ENCODE assay signal across 8 mouse cellular contexts in genomic region chr8:84725246-84725940, GRCm38 (mm10). TPM values are rescaled to one million over a fixed set of nuclear protein-coding genes. Genes with fewer than 3 reads are reported as not detected.
DNase-seq lines count a peak whose midpoint lies in the region; ATAC-seq and TF ChIP-seq lines count a peak whose summit lies in the region.

No protein-coding gene starts in this region.

- TF ChIP-seq RAD21 in MEL (IDR thresholded peaks at IDR 0.05; ENCODE audit: low read depth, low read length) = no peak

- peak overlapping the region; percentile 11 for H3K9ac ChIP-seq in heart, adult 2 months (ENCODE audit: low read depth, low read length)
- no peak overlapping the region for H3K9ac ChIP-seq in MEL (ENCODE audit: control insufficient read depth, low read depth, low read length, poor library complexity, severe bottlenecking)
- H3K9ac ChIP-seq in heart, embryonic 16.5 days (ENCODE audit: low read length) = peak overlapping the region; percentile 31; the same call in 1 of the 2 replicates
- H3K9ac ChIP-seq in liver, postnatal 0 days (replicated peaks) = peak overlapping the region; percentile 56

- H3K36me3 ChIP-seq in heart, adult 2 months (ENCODE audit: control insufficient read depth, insufficient read depth, low read length) = peaks cover 16% of the 10 kb centered on the region
- H3K36me3 ChIP-seq in MEL (ENCODE audit: control insufficient read depth in 1 of 2, insufficient read depth in 2 of 2, low read length in 2 of 2) = peaks cover 4 to 47% of the 10 kb centered on the region in 2 experiments; a peak in 3 of 4 replicates
- H3K36me3 ChIP-seq in heart, embryonic 16.5 days (ENCODE audit: control insufficient read depth, insufficient read depth) = peaks cover 7% of the 10 kb centered on the region; the same call in 1 of the 2 replicates
- peaks cover 7% of the 10 kb centered on the region for H3K36me3 ChIP-seq in liver, postnatal 0 days (replicated peaks; ENCODE audit: insufficient read depth, low read length)

- TF ChIP-seq CTCF in heart, adult 2 months (IDR thresholded peaks at IDR 0.05) = no peak
- TF ChIP-seq CTCF in MEL (IDR thresholded peaks at IDR 0.05 in 2 of 3, conservative IDR thresholded peaks at IDR 0.05 in 1 of 3; ENCODE audit: control insufficient read depth in 1 of 3, insufficient read depth in 1 of 3, low read depth in 2 of 3, low read length in 3 of 3, poor library complexity in 1 of 3, severe bottlenecking in 1 of 3) = no peak
- TF ChIP-seq CTCF in liver, postnatal 0 days (IDR thresholded peaks at IDR 0.05; ENCODE audit: low read depth) = no peak

- H3K4me3 ChIP-seq in heart, adult 2 months = no peak overlapping the region
- H3K4me3 ChIP-seq in MEL (ENCODE audit: control insufficient read depth in 1 of 2, insufficient read depth in 1 of 2, low read depth in 2 of 2, low read length in 2 of 2) = no peak overlapping the region
- H3K4me3 ChIP-seq in heart, embryonic 16.5 days (ENCODE audit: low read length) = no peak overlapping the region
- H3K4me3 ChIP-seq in liver, postnatal 0 days (ENCODE audit: low read depth, low read length) = no peak overlapping the region

- no peaks in the 10 kb centered on the region for H3K9me3 ChIP-seq in MEL (replicated peaks; ENCODE audit: insufficient read depth, low read length)
- H3K9me3 ChIP-seq in heart, embryonic 16.5 days (replicated peaks; ENCODE audit: control insufficient read depth, low read length) = no peaks in the 10 kb centered on the region
- no peaks in the 10 kb centered on the region for H3K9me3 ChIP-seq in liver, postnatal 0 days (ENCODE audit: low read length)

- no peak overlapping the region for H3K4me2 ChIP-seq in heart, embryonic 16.5 days (ENCODE audit: low read depth, low read length)
- H3K4me2 ChIP-seq in liver, postnatal 0 days (ENCODE audit: low read depth, low read length) = peak overlapping the region; percentile 75

- no peaks in the 10 kb centered on the region for H3K27me3 ChIP-seq in heart, adult 2 months (ENCODE audit: control insufficient read depth, insufficient read depth, low read length)
- no peaks in the 10 kb centered on the region for H3K27me3 ChIP-seq in MEL (ENCODE audit: control insufficient read depth in 1 of 2, insufficient read depth in 2 of 2, low read length in 2 of 2)
- no peaks in the 10 kb centered on the region for H3K27me3 ChIP-seq in heart, embryonic 16.5 days (ENCODE audit: control insufficient read depth, insufficient read depth, low read length)
- no peaks in the 10 kb centered on the region for H3K27me3 ChIP-seq in liver, postnatal 0 days (ENCODE audit: insufficient read depth, low read length)

- no peak for ATAC-seq in heart, embryonic 16.5 days (replicated peaks; ENCODE audit: extremely low read depth, insufficient read depth, low FRiP score)
- ATAC-seq in liver, postnatal 0 days = peak; percentile 4; the same call in 1 of the 2 replicates
- ATAC-seq in activated CD4-positive, CD25-positive, alpha-beta regulatory T cell, adult 4 months = no peak

- H3K4me1 ChIP-seq in heart, adult 2 months (ENCODE audit: control insufficient read depth, insufficient read depth, low read length) = peaks cover 43% of the 10 kb centered on the region
- H3K4me1 ChIP-seq in MEL (ENCODE audit: control insufficient read depth in 1 of 2, insufficient read depth in 2 of 2, low read length in 2 of 2) = peaks cover 25 to 66% of the 10 kb centered on the region in 2 experiments
- H3K4me1 ChIP-seq in heart, embryonic 16.5 days (ENCODE audit: control insufficient read depth, insufficient read depth, low read length) = peaks cover 61% of the 10 kb centered on the region
- peaks cover 80% of the 10 kb centered on the region for H3K4me1 ChIP-seq in liver, postnatal 0 days (ENCODE audit: insufficient read depth)

- DNase-seq in heart, adult 2 months = no peak
- no peak for DNase-seq in heart, postnatal 25 days (ENCODE audit: low spot score)
- no peak for DNase-seq in MEL (ENCODE audit: low read depth, low spot score)
- DNase-seq in liver, postnatal 0 days = no peak
- DNase-seq in gastrocnemius, postnatal 4 days (ENCODE audit: low spot score in 2 of 2) = no peak
- no peak for DNase-seq in left cerebral cortex, adult 18-20 months (ENCODE audit: low spot score in 2 of 2)

- no peaks in the 10 kb centered on the region for H3K79me2 ChIP-seq in heart, adult 2 months (replicated peaks; ENCODE audit: control insufficient read depth, insufficient read depth, low read length)
- H3K79me2 ChIP-seq in MEL (ENCODE audit: control insufficient read depth, insufficient read depth, low read length, poor library complexity) = peaks cover 16% of the 10 kb centered on the region

- peak overlapping the region; percentile 87 for H3K27ac ChIP-seq in heart, adult 2 months
- H3K27ac ChIP-seq in MEL (ENCODE audit: control insufficient read depth, low read depth, low read length) = peak overlapping the region; percentile 8; the same call in 1 of the 2 replicates
- peak overlapping the region; percentile 72 for H3K27ac ChIP-seq in heart, embryonic 16.5 days (ENCODE audit: low read length)
- H3K27ac ChIP-seq in liver, postnatal 0 days (ENCODE audit: low read depth) = peak overlapping the region; percentile 87

- no peak for TF ChIP-seq POLR2A in heart, adult 2 months (IDR thresholded peaks at IDR 0.05; ENCODE audit: insufficient read depth, low read depth, low read length)
- no peak; a peak in 1 of 4 replicates for TF ChIP-seq POLR2A in MEL (IDR thresholded peaks at IDR 0.05; ENCODE audit: control insufficient read depth in 1 of 2, insufficient read depth in 1 of 2, low read depth in 1 of 2, low read length in 2 of 2, poor library complexity in 1 of 2)

- WGBS in heart, adult 2 months = 29% methylated on average over 10 of the region's 10 CpGs
- 49% methylated on average over 10 of the region's 10 CpGs for WGBS in heart, embryonic 16.5 days
- WGBS in liver, postnatal 0 days (ENCODE audit: insufficient replicate concordance) = 51% methylated on average over 10 of the region's 10 CpGs

- TF ChIP-seq EP300 in heart, adult 2 months (IDR thresholded peaks at IDR 0.05; ENCODE audit: insufficient read depth, low read depth, low read length) = no peak
- no peak for TF ChIP-seq EP300 in MEL (IDR thresholded peaks at IDR 0.05; ENCODE audit: low read depth in 1 of 2, low read length in 2 of 2)
- no peak for TF ChIP-seq EP300 in liver, postnatal 0 days (IDR thresholded peaks at IDR 0.05; ENCODE audit: low read depth)

- intact Hi-C loops in heart, adult 2 months (cut with DNase I) = no loop called here
- intact Hi-C loops in heart, postnatal 25 days (cut with DNase I) = no loop called here

RNA-seq across cellular contexts. Expression of gene G430095P16Rik, which starts 2.6 kb away (rescaled TPM):
- under 1 TPM in 1 of 2 experiments, not detected in 1; 0.55 TPM for total RNA-seq in heart, adult 2 months (2021)
- 0.70 TPM in 1 of 2 replicates, not detected in the other for polyA plus RNA-seq in heart, adult 2 months (2012; rRNA removed)
- total RNA-seq in heart, postnatal 25 days (2021) = under 1 TPM in 1 of 2 experiments, not detected in 1; 0.39 TPM
- 5.6 and 7.9 TPM in 2 replicates for total RNA-seq in MEL (2012; rRNA removed)
- 10 to 100 TPM in 1 of 2 experiments, not detected in 1; 17.1 TPM for polyA plus RNA-seq in MEL (2012; ENCODE audit: insufficient read depth in 1 of 2, insufficient read length in 2 of 2, low read depth in 1 of 2, low replicate concordance in 2 of 2, missing spikeins in 1 of 2)
- 3.1 and 4.7 TPM in 2 replicates for polyA plus RNA-seq in heart, embryonic 16.5 days (2015; fragmentation: Nextera tagmentation; extraction: Ambion mirVana)
- 4.8 and 6.3 TPM in 2 replicates for polyA plus RNA-seq in liver, postnatal 0 days (2015; fragmentation: Nextera tagmentation; extraction: Ambion mirVana)
- 10 to 100 TPM in 1 of 2 experiments, 1 to 10 TPM in 1; 7.8 to 10.2 TPM for total RNA-seq in gastrocnemius, postnatal 4 days (2021)
- total RNA-seq in left cerebral cortex, adult 18-20 months (2021) = not detected
- 10 to 100 TPM; 20.2 to 37.5 TPM for polyA plus RNA-seq in activated CD4-positive, CD25-positive, alpha-beta regulatory T cell, adult 4 months (2017; shearing (Covaris generic))

RNA-seq across cellular contexts. Expression of gene Lyl1, which starts 24.1 kb away (rescaled TPM):
- total RNA-seq in heart, adult 2 months (2021) = 1 to 10 TPM; 3.0 to 3.7 TPM
- polyA plus RNA-seq in heart, adult 2 months (2012; rRNA removed) = 4.0 and 7.7 TPM in 2 replicates
- total RNA-seq in heart, postnatal 25 days (2021) = 1 to 10 TPM; 4.2 to 4.5 TPM
- total RNA-seq in MEL (2012; rRNA removed) = 75.5 and 88.7 TPM in 2 replicates
- 100 to 1,000 TPM; 136 to 149 TPM for polyA plus RNA-seq in MEL (2012; ENCODE audit: insufficient read depth in 1 of 2, insufficient read length in 2 of 2, low read depth in 1 of 2, low replicate concordance in 2 of 2, missing spikeins in 1 of 2)
- polyA plus RNA-seq in heart, embryonic 16.5 days (2015; fragmentation: Nextera tagmentation; extraction: Ambion mirVana) = 10.2 and 12.0 TPM in 2 replicates
- polyA plus RNA-seq in liver, postnatal 0 days (2015; fragmentation: Nextera tagmentation; extraction: Ambion mirVana) = 24.6 and 25.7 TPM in 2 replicates
- total RNA-seq in gastrocnemius, postnatal 4 days (2021) = 1 to 10 TPM; 6.0 to 7.1 TPM
- total RNA-seq in left cerebral cortex, adult 18-20 months (2021) = 1 to 10 TPM; 2.6 TPM
- 1 to 10 TPM in 1 of 2 experiments, under 1 TPM in 1; 0.85 to 1.2 TPM for polyA plus RNA-seq in activated CD4-positive, CD25-positive, alpha-beta regulatory T cell, adult 4 months (2017; shearing (Covaris generic))

RNA-seq across cellular contexts. Expression of gene Nacc1, which starts 37.7 kb away (rescaled TPM):
- 10 to 100 TPM; 30.5 to 31.0 TPM for total RNA-seq in heart, adult 2 months (2021)
- polyA plus RNA-seq in heart, adult 2 months (2012; rRNA removed) = 45.3 and 50.5 TPM in 2 replicates
- 10 to 100 TPM; 32.0 to 32.6 TPM for total RNA-seq in heart, postnatal 25 days (2021)
- total RNA-seq in MEL (2012; rRNA removed) = 42.5 and 45.3 TPM in 2 replicates
- 100 to 1,000 TPM in 1 of 2 experiments, not detected in 1; 106 TPM for polyA plus RNA-seq in MEL (2012; ENCODE audit: insufficient read depth in 1 of 2, insufficient read length in 2 of 2, low read depth in 1 of 2, low replicate concordance in 2 of 2, missing spikeins in 1 of 2)
- polyA plus RNA-seq in heart, embryonic 16.5 days (2015; fragmentation: Nextera tagmentation; extraction: Ambion mirVana) = 11.7 and 14.4 TPM in 2 replicates
- polyA plus RNA-seq in liver, postnatal 0 days (2015; fragmentation: Nextera tagmentation; extraction: Ambion mirVana) = 3.3 and 3.6 TPM in 2 replicates
- 10 to 100 TPM; 44.9 to 45.6 TPM for total RNA-seq in gastrocnemius, postnatal 4 days (2021)
- 10 to 100 TPM; 93.7 to 99.0 TPM for total RNA-seq in left cerebral cortex, adult 18-20 months (2021)
- polyA plus RNA-seq in activated CD4-positive, CD25-positive, alpha-beta regulatory T cell, adult 4 months (2017; shearing (Covaris generic)) = 10 to 100 TPM in 1 of 2 experiments, 1 to 10 TPM in 1; 9.4 to 12.5 TPM

RNA-seq across cellular contexts. Expression of gene Trmt1, which starts 39.3 kb away (rescaled TPM):
- 10 to 100 TPM; 32.0 to 37.4 TPM for total RNA-seq in heart, adult 2 months (2021)
- 39.9 and 50.8 TPM in 2 replicates for polyA plus RNA-seq in heart, adult 2 months (2012; rRNA removed)
- 10 to 100 TPM; 32.6 to 37.6 TPM for total RNA-seq in heart, postnatal 25 days (2021)
- total RNA-seq in MEL (2012; rRNA removed) = 154 and 183 TPM in 2 replicates
- 100 to 1,000 TPM in 1 of 2 experiments, not detected in 1; 221 TPM for polyA plus RNA-seq in MEL (2012; ENCODE audit: insufficient read depth in 1 of 2, insufficient read length in 2 of 2, low read depth in 1 of 2, low replicate concordance in 2 of 2, missing spikeins in 1 of 2)
- polyA plus RNA-seq in heart, embryonic 16.5 days (2015; fragmentation: Nextera tagmentation; extraction: Ambion mirVana) = 43.2 and 46.7 TPM in 2 replicates
- polyA plus RNA-seq in liver, postnatal 0 days (2015; fragmentation: Nextera tagmentation; extraction: Ambion mirVana) = 21.3 TPM in 2 replicates
- 10 to 100 TPM; 50.5 to 53.8 TPM for total RNA-seq in gastrocnemius, postnatal 4 days (2021)
- total RNA-seq in left cerebral cortex, adult 18-20 months (2021) = 100 to 1,000 TPM in 1 of 2 experiments, 10 to 100 TPM in 1; 99.1 to 101 TPM
- 10 to 100 TPM; 32.6 to 49.8 TPM for polyA plus RNA-seq in activated CD4-positive, CD25-positive, alpha-beta regulatory T cell, adult 4 months (2017; shearing (Covaris generic))

Comparison
In these comparisons a context has a peak if more than half of its experiments do, and no peak if none do; other contexts are left out.
1. H3K27ac ChIP-seq: peak in every context shown above with its lines; median percentile 87 in heart, adult 2 months; 87 in liver, postnatal 0 days; 72 in heart, embryonic 16.5 days; 8 in MEL.